Mouse (Mus musculus) stomach, embryonic 14.5 days (tissue): Measurements from ENCODE around the gene Adk. TPM values are rescaled to one million over a fixed set of nuclear protein-coding genes. Genes with fewer than 3 reads are reported as not detected.

ENCODE experiments used
- polyA plus RNA-seq: library from polyadenylated mRNA; unstranded; fragments of >200 nt; fragmentation: Nextera tagmentation; extraction: Ambion mirVana; gene quantifications from 2 replicates; pipeline ENCODE4 v1.2.1, GENCODE M21; 2014

Adk gene
- polyA plus RNA-seq, 1 experiment from 2014 or later: 139 TPM

Other genes with a start within 250 kb of the Adk start
- gene Plau, start 215.9 kb upstream of the Adk start, polyA plus RNA-seq: 0.64 and 1.3 TPM in 2 replicates
- gene Vcl, start 123.2 kb upstream of the Adk start, polyA plus RNA-seq: 94.8 and 106 TPM in 2 replicates
- 78.1 and 85.3 TPM in 2 replicates for gene Ap3m1, start 66 bp upstream of the Adk start, polyA plus RNA-seq